Mouse (Mus musculus) neural tube, embryonic 13.5 days (tissue): ENCODE results near the gene Apool. TPM values are rescaled to one million over a fixed set of nuclear protein-coding genes. Genes with fewer than 3 reads are reported as not detected.
"Not testable (repeated sequence)": the region's sequence is repeated elsewhere in the genome, so short reads cannot be mapped to it uniquely, and the experiment has no call there.

Source experiments
- ATAC-seq: fragments of 200-750 bp; cut with Nextera tagmentation; 2 replicates; pipeline ENCODE4 v1.8.0; 2017; ENCODE audit warnings: low read depth, mild to moderate bottlenecking, moderate TSS enrichment, moderate library complexity
- H3K27ac ChIP-seq: fragments of 300-500 bp; sonication (generic); replicated peaks from 2 replicates; pipeline ENCODE4 v1.5.1; 2015; ENCODE audit warnings: moderate library complexity, mild to moderate bottlenecking, inconsistent platforms
- H3K27me3 ChIP-seq: fragments of 300-500 bp; sonication (generic); 2 replicates; pipeline ENCODE4 v1.6.1; 2015; ENCODE audit warnings: mild to moderate bottlenecking, inconsistent platforms
- H3K36me3 ChIP-seq: fragments of 300-500 bp; sonication (generic); 2 replicates; pipeline ENCODE4 v1.6.1; 2015; ENCODE audit warnings: mild to moderate bottlenecking, inconsistent platforms
- H3K4me1 ChIP-seq: fragments of 300-500 bp; sonication (generic); replicated peaks from 2 replicates; pipeline ENCODE4 v1.6.1; 2015; ENCODE audit warnings: inconsistent platforms
- H3K4me2 ChIP-seq: fragments of 300-500 bp; sonication (generic); 2 replicates; pipeline ENCODE4 v1.6.1; 2015; ENCODE audit warnings: inconsistent platforms, mild to moderate bottlenecking, moderate library complexity
- H3K4me3 ChIP-seq: fragments of 300-500 bp; sonication (generic); 2 replicates; pipeline ENCODE4 v1.5.1; 2015; ENCODE audit warnings: mild to moderate bottlenecking, inconsistent platforms
- H3K9ac ChIP-seq: fragments of 300-500 bp; sonication (generic); 2 replicates; pipeline ENCODE4 v1.6.1; 2015; ENCODE audit warnings: moderate library complexity, mild to moderate bottlenecking, inconsistent platforms
- H3K9me3 ChIP-seq: fragments of 300-500 bp; sonication (generic); 2 replicates; pipeline ENCODE4 v1.6.1; 2016; ENCODE audit warnings: inconsistent platforms
- WGBS: fragments of 180-500 bp; shearing (Covaris S2); methylation state at CpG from one replicate; pipeline ENCODE4 v1.1.7; 2015; 5-methylcytosine and 5-hydroxymethylcytosine counted together
- polyA plus RNA-seq: library from polyadenylated mRNA; unstranded; fragments of >200 nt; fragmentation: Nextera tagmentation; extraction: Ambion mirVana; gene quantifications from 2 replicates; pipeline ENCODE4 v1.2.1, GENCODE M21; 2015

Apool gene
- polyA plus RNA-seq = 26.3 and 29.6 TPM in 2 replicates

DNA sequence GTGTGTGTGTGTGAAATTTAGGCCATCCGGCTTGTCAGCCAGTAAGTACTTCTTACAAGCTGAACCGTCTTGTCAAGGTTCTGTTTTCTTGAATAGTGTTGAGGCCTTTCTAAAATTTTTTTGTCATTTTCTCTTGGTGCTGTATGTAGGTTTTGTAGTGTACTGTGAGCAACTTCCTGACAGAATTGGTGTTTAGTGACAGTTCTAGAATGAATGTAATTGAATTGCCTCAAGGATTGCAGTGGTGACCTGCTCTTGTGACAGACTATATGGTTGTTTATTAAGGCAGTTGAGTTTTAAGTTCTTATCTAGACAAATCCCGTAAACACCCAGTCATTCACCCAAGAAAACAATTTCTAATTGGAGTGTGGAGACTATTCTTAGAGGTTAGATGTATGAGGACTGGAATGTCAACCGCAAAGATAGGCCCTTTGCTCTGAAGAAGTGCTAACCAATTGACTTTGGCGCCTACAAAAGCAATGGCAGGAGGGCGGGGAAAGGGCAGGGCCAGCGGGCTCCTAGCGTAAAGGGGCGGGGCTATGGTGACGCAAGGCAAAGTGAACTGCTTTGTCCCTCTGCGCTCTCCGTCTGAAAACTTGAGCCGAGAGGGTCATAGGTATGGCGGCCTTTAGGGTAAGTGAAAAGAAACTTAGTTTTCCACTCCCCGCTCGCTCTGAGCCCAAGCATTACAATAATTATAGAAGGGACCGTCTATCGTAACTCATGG lies at the start of gene Apool:
Gene Apool (plus strand): TSS at position 531 of the 727 bp plus-strand sequence.
- Histone ChIP-seq H3K4me1 (peaks cover 4% of the 10 kb centered on the region; the same call in 1 of the 2 replicates), H3K27ac (no peak within 1 kb of the TSS), H3K9me3 (no peaks in the 10 kb centered on the region), H3K36me3 (no peaks in the 10 kb centered on the region), H3K4me3 (peak within 1 kb of the TSS; percentile 54), H3K27me3 (no peaks in the 10 kb centered on the region), H3K4me2 (peak within 1 kb of the TSS; percentile 52), H3K9ac (peak within 1 kb of the TSS; percentile 59)
- 30% methylated on average over 18 of the region's 18 CpGs for WGBS
- peak; percentile 98 for ATAC-seq

DNA sequence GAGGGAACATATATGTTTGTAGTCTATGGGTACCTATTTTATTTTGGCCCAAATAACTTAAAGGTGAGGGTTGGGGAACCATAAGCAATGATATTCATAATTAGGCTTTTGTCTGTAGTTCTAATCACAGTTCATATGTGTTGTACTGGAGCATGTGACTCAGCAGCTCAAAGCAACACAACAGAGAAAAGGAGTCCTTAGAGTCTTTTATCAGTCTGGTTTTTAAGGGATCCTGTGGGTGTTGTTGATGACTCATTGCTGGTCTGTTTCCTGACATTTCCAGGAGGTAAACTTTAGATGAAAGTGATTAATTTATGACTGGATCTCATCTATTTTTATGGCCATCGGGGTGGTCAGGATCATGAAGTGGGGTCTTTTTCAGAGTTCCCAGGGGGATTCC lies 37.6 kb upstream of the Apool start:
- H3K27me3 ChIP-seq = no peaks in the 10 kb centered on the region
- H3K36me3 ChIP-seq = no peaks in the 10 kb centered on the region
- no peak overlapping the region for H3K9ac ChIP-seq
- no peak overlapping the region for H3K4me2 ChIP-seq
- WGBS = 67% methylated on average over 1 of the region's 1 CpGs
- no peak overlapping the region for H3K4me3 ChIP-seq
- H3K4me1 ChIP-seq = no peaks in the 10 kb centered on the region
- H3K27ac ChIP-seq = no peak overlapping the region
- ATAC-seq = no peak
- H3K9me3 ChIP-seq = no peaks in the 10 kb centered on the region

DNA sequence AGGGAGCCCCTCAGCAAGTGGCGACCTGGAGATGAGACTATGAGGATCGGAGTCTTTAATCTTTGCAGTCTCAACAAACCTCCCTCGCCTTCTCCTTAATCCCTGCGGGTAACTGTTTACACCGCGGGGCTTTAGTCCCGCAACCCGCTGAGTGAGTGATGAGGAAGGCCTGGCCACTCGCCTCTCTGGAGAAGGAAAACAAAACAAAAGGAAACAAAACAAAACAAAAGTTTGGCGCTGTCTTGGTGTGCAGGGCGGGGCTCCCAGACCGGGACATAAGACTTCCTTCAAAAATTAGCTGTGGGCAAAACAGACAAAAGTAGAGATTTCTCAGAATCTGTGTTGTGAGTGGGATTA lies 375 bp downstream of the Apool start:
- H3K9ac ChIP-seq = peak overlapping the region; percentile 59
- peaks cover 4% of the 10 kb centered on the region; the same call in 1 of the 2 replicates for H3K4me1 ChIP-seq
- no peak overlapping the region for H3K27ac ChIP-seq
- peak; percentile 79 for ATAC-seq
- H3K9me3 ChIP-seq = no peaks in the 10 kb centered on the region
- WGBS = 9% methylated on average over 12 of the region's 12 CpGs
- peak overlapping the region; percentile 52 for H3K4me2 ChIP-seq
- H3K36me3 ChIP-seq = no peaks in the 10 kb centered on the region
- peak overlapping the region; percentile 54 for H3K4me3 ChIP-seq
- no peaks in the 10 kb centered on the region for H3K27me3 ChIP-seq

DNA sequence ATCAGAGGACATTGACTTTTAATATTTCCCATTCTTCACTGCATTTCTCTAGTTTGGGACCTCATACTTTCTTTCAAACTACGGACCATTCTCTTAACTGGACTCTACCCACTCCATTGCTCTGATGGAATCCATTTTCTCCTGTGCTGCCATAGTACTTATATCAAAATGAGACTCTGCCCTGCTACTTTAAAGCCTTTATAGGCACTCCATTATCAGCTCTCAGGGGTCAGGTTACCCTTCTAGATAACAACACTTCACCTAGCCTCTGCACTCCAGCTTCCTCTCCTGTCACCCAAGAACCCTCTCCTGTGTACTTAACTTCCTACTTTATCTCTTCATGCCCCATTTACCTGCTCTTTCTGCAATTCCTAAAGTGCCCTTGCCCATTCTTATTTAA lies 960 bp downstream of the Apool start:
- H3K27ac ChIP-seq = no peak overlapping the region
- H3K9me3 ChIP-seq = no peaks in the 10 kb centered on the region
- 75% methylated on average over 1 of the region's 1 CpGs for WGBS
- no peaks in the 10 kb centered on the region for H3K27me3 ChIP-seq
- peaks cover 4% of the 10 kb centered on the region; the same call in 1 of the 2 replicates for H3K4me1 ChIP-seq
- H3K36me3 ChIP-seq = no peaks in the 10 kb centered on the region
- peak overlapping the region; percentile 54 for H3K4me3 ChIP-seq
- no peak overlapping the region for H3K9ac ChIP-seq
- ATAC-seq = no peak
- H3K4me2 ChIP-seq = peak overlapping the region; percentile 52

DNA sequence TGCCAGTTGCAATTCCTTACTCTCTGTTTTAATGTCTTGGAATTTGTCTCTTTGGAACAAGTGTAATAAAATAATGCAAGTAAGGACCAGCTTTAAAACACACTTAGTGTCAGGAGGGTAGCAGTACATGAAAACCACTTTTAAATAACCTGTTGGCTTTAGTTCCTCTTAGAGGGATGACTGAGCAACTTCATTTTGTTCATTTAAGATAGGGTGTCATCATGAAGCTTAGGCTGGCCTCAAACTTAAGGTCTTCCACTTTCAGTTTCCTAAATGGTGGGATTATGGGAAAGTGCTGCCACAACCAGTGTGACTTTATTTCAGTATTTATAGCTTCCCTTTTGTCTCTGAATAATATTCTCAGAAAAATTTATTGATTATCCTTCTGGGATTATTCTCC lies 9.1 kb downstream of the Apool start:
- Histone ChIP-seq H3K4me2 (no peak overlapping the region), H3K27ac (no peak overlapping the region), H3K27me3 (no peaks in the 10 kb centered on the region), H3K4me3 (no peak overlapping the region), H3K9ac (no peak overlapping the region), H3K4me1 (no peaks in the 10 kb centered on the region), H3K36me3 (no peaks in the 10 kb centered on the region), H3K9me3 (no peaks in the 10 kb centered on the region)
- no peak for ATAC-seq

DNA sequence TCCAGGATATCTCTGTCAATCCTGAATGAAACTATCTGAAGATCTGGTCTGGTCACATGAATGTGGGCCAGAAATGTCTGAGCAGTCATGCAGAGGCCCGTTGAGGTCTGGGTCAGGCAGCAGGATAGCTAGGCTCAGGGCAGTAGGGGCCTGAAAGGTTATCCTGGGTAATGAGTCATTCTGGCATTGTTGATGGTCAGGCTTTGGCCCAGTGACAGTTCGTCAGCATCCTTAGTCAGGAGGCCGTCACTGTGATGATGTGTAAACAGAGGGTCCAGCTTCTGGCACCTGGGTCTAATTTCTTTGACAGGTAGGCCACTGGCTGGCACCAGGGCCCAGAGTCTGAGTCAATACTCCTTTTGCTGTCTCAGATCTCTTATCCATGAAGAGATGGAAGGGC lies 28.4 kb downstream of the Apool start:
- ATAC-seq = no peak
- Histone ChIP-seq H3K27ac (no peak overlapping the region), H3K4me3 (no peak overlapping the region), H3K36me3 (no peaks in the 10 kb centered on the region), H3K4me1 (no peaks in the 10 kb centered on the region), H3K9me3 (no peaks in the 10 kb centered on the region), H3K27me3 (no peaks in the 10 kb centered on the region), H3K9ac (no peak overlapping the region), H3K4me2 (no peak overlapping the region)
- 87% methylated on average over 3 of the region's 3 CpGs for whole genome bisulfite sequencing

DNA sequence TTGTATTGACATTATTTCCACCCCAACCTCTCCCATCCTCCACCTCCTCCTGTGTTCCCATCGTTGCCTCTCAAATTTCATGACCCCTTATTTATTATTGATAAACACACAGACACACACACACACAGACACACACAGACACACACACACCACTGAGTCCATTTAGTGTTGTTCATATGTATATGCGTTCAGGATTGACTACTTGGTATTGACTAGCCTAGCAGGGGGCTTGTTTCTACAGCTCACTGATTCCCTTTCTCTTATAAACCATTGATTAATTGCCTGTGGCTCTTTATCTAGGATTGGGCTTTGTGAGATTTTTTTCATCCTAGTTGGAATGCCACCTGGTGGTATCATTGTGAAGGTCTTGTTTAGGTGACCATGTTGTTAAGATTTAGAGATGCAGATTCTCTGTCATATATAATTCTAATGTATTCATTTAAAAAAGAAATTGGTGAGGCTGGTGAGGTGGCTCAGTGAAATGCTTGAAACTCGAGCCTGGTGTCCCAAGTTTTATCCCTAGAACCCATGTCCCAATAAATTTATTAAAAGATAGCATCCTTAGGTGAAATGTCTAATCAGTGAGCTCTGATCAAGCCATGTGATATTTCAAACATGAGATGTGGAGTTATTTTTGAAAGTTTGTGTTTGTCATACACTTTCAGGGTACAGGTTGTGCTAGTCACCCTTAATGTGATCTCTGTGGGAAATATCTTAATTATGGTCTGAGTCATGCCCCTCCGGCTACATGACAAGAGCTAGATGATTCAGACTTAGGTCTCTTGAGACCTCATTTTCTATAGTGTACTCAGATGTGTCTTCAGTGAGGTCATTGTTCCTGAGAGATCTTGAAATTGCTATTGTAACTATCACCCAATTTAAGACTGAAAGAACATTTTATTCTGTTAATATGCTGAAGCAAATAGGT lies 36.6 kb downstream of the Apool start:
- H3K27ac ChIP-seq = no peak overlapping the region
- 43% methylated on average over 4 of the region's 4 CpGs for WGBS
- peak; percentile 67 for ATAC-seq

DNA sequence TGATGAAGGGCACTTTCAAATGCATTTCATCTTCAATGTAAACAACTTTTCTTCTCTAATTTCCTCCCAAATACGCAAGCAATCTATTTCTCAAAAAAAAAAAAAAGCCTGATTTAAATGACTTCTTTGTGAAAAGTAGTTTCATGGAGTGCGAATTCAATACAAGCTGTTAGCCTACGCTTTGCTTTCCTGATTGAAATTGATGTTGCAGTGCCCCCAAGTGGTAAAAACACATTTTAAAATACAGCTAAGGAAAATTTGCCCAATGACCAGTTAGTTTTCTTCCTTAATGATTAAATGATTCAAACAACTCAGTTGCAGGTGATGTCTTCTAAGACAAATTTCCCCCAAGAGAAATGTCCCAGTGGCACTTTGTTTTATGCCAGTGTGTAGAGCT lies 37.3 kb downstream of the Apool start:
- H3K27ac ChIP-seq = no peak overlapping the region
- H3K36me3 ChIP-seq = no peaks in the 10 kb centered on the region
- no peak overlapping the region for H3K4me3 ChIP-seq
- H3K4me1 ChIP-seq = no peaks in the 10 kb centered on the region
- 32% methylated on average over 3 of the region's 3 CpGs for WGBS
- H3K4me2 ChIP-seq = no peak overlapping the region
- H3K9me3 ChIP-seq = no peaks in the 10 kb centered on the region
- ATAC-seq = no peak
- H3K9ac ChIP-seq = no peak overlapping the region
- no peaks in the 10 kb centered on the region for H3K27me3 ChIP-seq

More for the DNA sequence above, 36.6 kb downstream of the Apool start:
- Histone ChIP-seq H3K4me2 (no peak overlapping the region), H3K9ac (no peak overlapping the region), H3K9me3 (no peaks in the 10 kb centered on the region), H3K27me3 (no peaks in the 10 kb centered on the region), H3K4me1 (no peaks in the 10 kb centered on the region), H3K36me3 (no peaks in the 10 kb centered on the region), H3K4me3 (no peak overlapping the region)

DNA sequence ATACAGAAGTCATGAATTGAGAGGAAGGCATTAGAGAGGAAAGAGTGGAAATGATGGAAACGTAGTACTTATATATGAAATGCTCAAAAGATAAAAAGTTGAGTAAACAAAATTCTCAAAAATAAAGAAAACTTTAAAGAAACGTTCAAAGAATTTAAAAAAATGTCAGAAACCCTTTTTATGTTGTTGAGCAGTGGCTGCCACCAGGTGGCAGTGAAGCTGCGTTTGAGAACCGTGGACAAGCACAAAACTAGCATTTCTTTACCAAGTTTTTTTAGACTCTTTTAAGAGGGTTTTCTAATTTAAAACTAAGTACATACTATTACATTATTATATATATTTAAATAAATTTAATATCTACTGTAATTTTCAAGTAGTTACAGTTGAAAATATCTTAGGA lies 57.3 kb downstream of the Apool start:
- Histone ChIP-seq H3K9ac (no peak overlapping the region), H3K4me2 (no peak overlapping the region), H3K4me1 (no peaks in the 10 kb centered on the region), H3K27me3 (no peaks in the 10 kb centered on the region), H3K27ac (no peak overlapping the region), H3K4me3 (no peak overlapping the region), H3K9me3 (peaks cover 7% of the 10 kb centered on the region), H3K36me3 (no peaks in the 10 kb centered on the region)
- ATAC-seq = no peak
- 37% methylated on average over 4 of the region's 4 CpGs for WGBS

DNA sequence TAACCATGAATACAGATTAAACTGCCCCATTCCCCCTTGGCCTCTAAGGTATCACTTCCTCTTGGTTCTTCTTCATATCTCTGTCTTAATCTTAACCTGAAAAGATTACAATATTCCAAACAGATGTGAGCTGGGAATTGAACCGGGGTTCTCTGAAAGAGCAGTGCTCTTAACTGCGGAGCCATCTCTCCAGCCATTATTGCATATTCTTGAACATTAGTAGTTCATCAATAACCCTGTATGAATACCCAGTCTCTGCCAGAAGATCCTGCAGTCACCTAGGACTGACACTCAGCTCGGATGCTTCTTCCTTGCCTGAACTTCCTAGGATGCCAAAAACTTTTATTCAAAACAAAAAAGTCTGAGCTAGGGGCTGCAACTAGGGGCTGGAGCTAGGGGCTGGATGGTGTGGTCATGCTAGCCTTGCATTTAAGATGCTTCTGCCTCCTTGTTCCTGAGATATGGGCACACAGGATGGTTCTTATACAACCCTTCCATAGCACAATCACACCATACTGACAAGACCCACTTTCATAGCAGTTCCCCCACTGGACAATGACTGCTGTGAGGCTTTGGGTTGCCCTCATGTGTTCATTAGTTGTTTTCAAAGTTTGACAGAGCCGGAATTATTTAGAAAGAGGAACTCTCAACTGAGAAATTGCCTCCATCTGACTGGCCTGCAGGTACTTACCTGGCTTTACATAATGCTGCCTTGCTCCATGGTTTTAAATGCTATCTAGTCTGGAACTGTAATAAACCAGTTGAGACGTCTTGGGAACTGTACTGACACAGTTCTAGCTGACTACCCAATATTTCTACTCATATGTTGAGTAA lies 59.7 kb downstream of the Apool start:
- H3K36me3 ChIP-seq, H3K4me1 ChIP-seq, H3K4me3 ChIP-seq, H3K9me3 ChIP-seq, H3K4me2 ChIP-seq, H3K27ac ChIP-seq, H3K27me3 ChIP-seq, H3K9ac ChIP-seq: not testable (repeated sequence)
- peak; percentile 98 for ATAC-seq
- 88% methylated on average over 5 of the region's 5 CpGs for WGBS

DNA sequence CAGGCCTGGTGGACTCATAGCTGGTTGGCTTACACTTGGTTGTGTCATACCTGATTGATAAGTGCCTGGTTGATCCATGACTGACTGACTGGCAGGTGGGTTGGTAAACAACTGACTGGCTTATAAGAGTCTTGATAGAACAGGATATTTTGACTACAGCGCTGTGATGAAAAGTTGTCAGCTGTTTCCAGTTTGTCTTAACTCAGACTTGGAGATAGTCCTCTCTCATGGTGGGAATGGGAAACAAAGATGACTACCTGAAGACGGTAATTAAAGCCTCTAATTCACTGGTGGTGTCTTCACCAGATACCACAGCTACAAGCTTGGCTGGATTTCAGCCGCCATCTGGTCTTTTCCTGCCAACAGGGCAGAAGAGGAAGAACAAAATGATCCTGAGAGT lies 95.5 kb downstream of the Apool start, which contains the start of gene Satl1:
Gene Satl1 (minus strand): TSS at position 101 of the 400 bp plus-strand sequence.
- H3K4me1 ChIP-seq = no peaks in the 10 kb centered on the region
- H3K9me3 ChIP-seq = no peaks in the 10 kb centered on the region
- H3K36me3 ChIP-seq = no peaks in the 10 kb centered on the region
- 94% methylated on average over 3 of the region's 3 CpGs for WGBS
- H3K4me3 ChIP-seq = no peak within 1 kb of the TSS
- no peak within 1 kb of the TSS for H3K4me2 ChIP-seq
- no peak for ATAC-seq
- H3K27me3 ChIP-seq = no peaks in the 10 kb centered on the region
- no peak within 1 kb of the TSS for H3K27ac ChIP-seq
- H3K9ac ChIP-seq = no peak within 1 kb of the TSS

DNA sequence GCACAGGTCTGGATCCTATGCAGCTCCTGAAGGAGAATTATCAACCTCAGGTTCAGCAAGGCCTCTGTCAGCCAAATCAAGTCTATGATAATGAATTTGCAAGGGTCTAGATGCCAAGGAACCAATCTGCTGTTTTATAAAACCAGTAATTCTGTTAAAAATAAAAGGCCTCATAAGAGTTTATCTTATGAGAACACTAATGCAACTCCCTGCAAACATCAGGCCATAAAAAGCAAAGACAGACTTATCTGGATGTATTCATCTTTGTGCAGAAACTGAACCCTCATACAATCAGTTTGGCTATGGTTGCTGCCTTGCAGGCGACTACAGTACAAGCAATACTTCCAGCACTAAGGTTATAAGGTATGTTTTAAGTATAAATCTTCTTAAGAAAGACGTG lies 101.2 kb downstream of the Apool start:
- Histone ChIP-seq H3K9me3 (no peaks in the 10 kb centered on the region), H3K9ac (no peak overlapping the region), H3K27ac (no peak overlapping the region), H3K27me3 (no peaks in the 10 kb centered on the region), H3K4me1 (no peaks in the 10 kb centered on the region), H3K36me3 (no peaks in the 10 kb centered on the region), H3K4me2 (no peak overlapping the region), H3K4me3 (no peak overlapping the region)
- no peak for ATAC-seq
- WGBS = 72% methylated on average over 2 of the region's 2 CpGs
